Mouse (Mus musculus) liver, embryonic 14.5 days (tissue): ENCODE results near the gene Pbx4.

Source experiments
- CTCF ChIP-seq: IDR thresholded peaks from 2 replicates; pipeline ENCODE4 v1.5.1; 2016; ENCODE audit warnings: antibody characterized with exemption, low read depth, control low read depth
- EP300 ChIP-seq: IDR thresholded peaks from 2 replicates; pipeline ENCODE4 v1.6.1; 2016; ENCODE audit warnings: antibody characterized with exemption, low read depth

- TF ChIP-seq CTCF, result no peak
- TF ChIP-seq EP300, result no peak
Measured at GRCm38 (mm10) chr8:69888902-69889301, 56.6 kb downstream of the Pbx4 start.
